Mouse (Mus musculus) left cerebral cortex, postnatal 36 days (tissue): ENCODE measurements around the gene Capzb. TPM values are rescaled to one million over a fixed set of nuclear protein-coding genes. Genes with fewer than 3 reads are reported as not detected.

ENCODE experiments used
- DNase-seq, 2 experiments: peaks; one replicate each; pipeline ENCODE4 v3.0.0; 2021 to 2022; ENCODE audit warnings: low spot score in 2 of 2, mixed read lengths in 1 of 2
- intact Hi-C: fragments of 180-260 bp; cut with DNase I; formaldehyde crosslinking; loops from one replicate; pipeline ENCODE4 v1.15.1; 2025
- total RNA-seq, 2 experiments: library from RNA; stranded (reverse); gene quantifications; 2 replicates each; pipeline ENCODE4 v1.2.3; 2021

The Capzb gene
- total RNA-seq, 2 experiments from 2014 or later = 343 to 354 TPM

- intact Hi-C loops = loop anchor here (1.0 kb wide), 1 partner anchor 201 kb away; no protein-coding TSS in a partner anchor
- peak; percentile 86 to 88 for DNase-seq
Measured at GRCm38 (mm10) chr4:139287122-139287863, 94.6 kb downstream of the Capzb start.

- intact Hi-C loops = no loop called here
- DNase-seq = peak; percentile 52 to 64
Measured at GRCm38 (mm10) chr4:139289017-139289416, 96.3 kb downstream of the Capzb start.

GRCm38 (mm10) chr4:139291099-139291498 lies 98.4 kb downstream of the Capzb start:
- intact Hi-C loops = no loop called here
- DNase-seq = peak in 1 of 2 experiments; percentile 41

- no peak for DNase-seq
Measured at GRCm38 (mm10) chr4:139292038-139292437, 99.3 kb downstream of the Capzb start.

GRCm38 (mm10) chr4:139297566-139297965 lies 104.9 kb downstream of the Capzb start:
- no peak for DNase-seq

More at GRCm38 (mm10) chr4:139292038-139292437, 99.3 kb downstream of the Capzb start:
- intact Hi-C loops = no loop called here

GRCm38 (mm10) chr4:139298671-139299366 lies 106.1 kb downstream of the Capzb start:
- intact Hi-C loops = no loop called here

More at GRCm38 (mm10) chr4:139297566-139297965, 104.9 kb downstream of the Capzb start:
- intact Hi-C loops = no loop called here

GRCm38 (mm10) chr4:139301780-139302179 lies 109.1 kb downstream of the Capzb start:
- intact Hi-C loops = no loop called here
- no peak for DNase-seq

More at GRCm38 (mm10) chr4:139298671-139299366, 106.1 kb downstream of the Capzb start:
- DNase-seq = no peak

GRCm38 (mm10) chr4:139302241-139302640 lies 109.5 kb downstream of the Capzb start:
- DNase-seq = no peak
- intact Hi-C loops = no loop called here

- no peak for DNase-seq
- intact Hi-C loops = no loop called here
Measured at GRCm38 (mm10) chr4:139305521-139305920, 112.8 kb downstream of the Capzb start.

- DNase-seq = no peak
Measured at GRCm38 (mm10) chr4:139307916-139308315, 115.2 kb downstream of the Capzb start.

GRCm38 (mm10) chr4:139309651-139310050 lies 117.0 kb downstream of the Capzb start:
- intact Hi-C loops = loop anchor here (2.0 kb wide), 1 partner anchor 43 kb away; the partner anchor contains the start of genes Emc1, Mrto4 and Ubr4
- DNase-seq = no peak

More at GRCm38 (mm10) chr4:139307916-139308315, 115.2 kb downstream of the Capzb start:
- intact Hi-C loops = no loop called here

GRCm38 (mm10) chr4:139310171-139310898 lies 117.6 kb downstream of the Capzb start, which contains the start of the genes Pqlc2 and Akr7a5:
Pqlc2 (minus strand) TSS chr4:139310708.
Akr7a5 (plus strand) TSS chr4:139310744.
- intact Hi-C loops = loop anchor here (2.0 kb wide), 1 partner anchor 42 kb away; the partner anchor contains the start of genes Emc1, Mrto4 and Ubr4
- DNase-seq = peak; percentile 96 to 98

- DNase-seq = no peak
- intact Hi-C loops = loop anchor here (2.0 kb wide), 1 partner anchor 42 kb away; the partner anchor contains the start of genes Emc1, Mrto4 and Ubr4
Measured at GRCm38 (mm10) chr4:139310899-139311701, 118.4 kb downstream of the Capzb start.

- no peak for DNase-seq
- intact Hi-C loops = loop anchor here (2.0 kb wide), 1 partner anchor 41 kb away; the partner anchor contains the start of genes Emc1, Mrto4 and Ubr4
Measured at GRCm38 (mm10) chr4:139311707-139312106, 119.0 kb downstream of the Capzb start.

GRCm38 (mm10) chr4:139312632-139313031 lies 119.9 kb downstream of the Capzb start:
- intact Hi-C loops = no loop called here
- no peak for DNase-seq

- DNase-seq = no peak
- intact Hi-C loops = no loop called here
Measured at GRCm38 (mm10) chr4:139318449-139318848, 125.8 kb downstream of the Capzb start.

GRCm38 (mm10) chr4:139319740-139320139 lies 127.0 kb downstream of the Capzb start:
- no peak for DNase-seq
- intact Hi-C loops = no loop called here

- DNase-seq = no peak
- intact Hi-C loops = no loop called here
Measured at GRCm38 (mm10) chr4:139330605-139331004, 137.9 kb downstream of the Capzb start.
